Comparison of ENCODE assay signal across 20 mouse cellular contexts in the genomic region with DNA sequence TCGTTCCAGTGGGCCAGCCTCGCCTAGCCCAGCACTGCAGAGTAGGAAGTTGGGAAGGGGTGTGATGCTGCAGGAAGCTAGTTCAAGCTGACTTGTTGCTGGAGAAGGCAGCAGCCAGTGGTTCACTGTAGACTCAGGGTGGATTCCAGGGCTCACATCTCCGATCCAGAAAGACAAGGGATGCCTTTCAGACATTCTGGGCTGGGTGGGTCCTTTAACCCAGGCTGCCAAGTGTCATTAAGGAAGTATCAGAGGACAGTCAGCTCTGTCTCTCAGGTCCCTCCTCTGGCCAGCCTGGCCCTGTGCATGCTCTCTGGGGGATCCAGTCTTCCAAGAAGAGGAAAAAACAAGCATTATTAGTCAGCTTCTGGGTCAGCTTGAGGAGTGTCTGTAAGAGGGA. TPM values are rescaled to one million over a fixed set of nuclear protein-coding genes. Genes with fewer than 3 reads are reported as not detected.
DNase-seq lines count a peak whose midpoint lies in the region; ATAC-seq and TF ChIP-seq lines count a peak whose summit lies in the region.
"Had no signal": no experiment of that assay in that cellular context is flagged by ENCODE, and none has a peak within 500 bp of the region (broad histone marks: within the 10 kb centered on the region; RNA-seq: fewer than 3 reads in every experiment).

No protein-coding gene starts in this region.

- H3K4me3 ChIP-seq in heart, embryonic 10.5 days, result no peak overlapping the region
- no peak overlapping the region for H3K4me3 ChIP-seq in lung, postnatal 0 days (ENCODE audit: low read depth, low read length)
- H3K4me3 ChIP-seq: hindbrain, embryonic 15.5 days; intestine, embryonic 15.5 days; liver, embryonic 15.5 days had no signal

- H3K9me3 ChIP-seq in heart, embryonic 10.5 days, result no peaks in the 10 kb centered on the region
- H3K9me3 ChIP-seq in lung, postnatal 0 days (ENCODE audit: low read length), result no peaks in the 10 kb centered on the region
- H3K9me3 ChIP-seq: G1E; hindbrain, embryonic 15.5 days; intestine, embryonic 15.5 days; liver, embryonic 15.5 days had no signal

- H3K4me2 ChIP-seq in lung, postnatal 0 days (replicated peaks; ENCODE audit: low read depth, low read length), result no peak overlapping the region
- H3K4me2 ChIP-seq: hindbrain, embryonic 15.5 days; intestine, embryonic 15.5 days; liver, embryonic 15.5 days had no signal

- intact Hi-C loops in gastrocnemius, postnatal 36 days (cut with DNase I), result no loop called here

- H3K9ac ChIP-seq in lung, postnatal 0 days (replicated peaks; ENCODE audit: low read depth), result no peak overlapping the region
- H3K9ac ChIP-seq: hindbrain, embryonic 15.5 days; intestine, embryonic 15.5 days; liver, embryonic 15.5 days had no signal

- peak; percentile 97 for DNase-seq in heart, adult 11 months
- DNase-seq in heart, embryonic 10.5 days (ENCODE audit: low spot score), result no peak
- DNase-seq in lung, postnatal 0 days (ENCODE audit: low spot score), result no peak
- no peak for DNase-seq in lung, adult 18-20 months
- DNase-seq in gastrocnemius, postnatal 36 days, result peak; percentile 46 to 48
- peak; percentile 69 for DNase-seq in skeletal muscle tissue, adult 2 months (ENCODE audit: low read depth, low spot score)
- no peak for DNase-seq in frontal cortex, postnatal 25 days (ENCODE audit: low spot score in 2 of 2)
- DNase-seq: adrenal gland, postnatal 25 days; cerebellum, adult 18-20 months; cerebellum, postnatal 25 days; embryo, embryonic 11 days; lung, postnatal 4 days; thymus, postnatal 14 days had no signal

- H3K4me1 ChIP-seq in heart, embryonic 10.5 days, result peaks cover 36% of the 10 kb centered on the region
- H3K4me1 ChIP-seq in lung, postnatal 0 days (ENCODE audit: insufficient read depth, low read depth, low read length), result peaks cover 8% of the 10 kb centered on the region
- H3K4me1 ChIP-seq: hindbrain, embryonic 15.5 days; liver, embryonic 15.5 days had no signal

- WGBS in heart, embryonic 10.5 days, result 58% methylated on average over 3 of the region's 3 CpGs
- 63% methylated on average over 3 of the region's 3 CpGs for WGBS in lung, postnatal 0 days

- no peak for ATAC-seq in lung, postnatal 0 days
- ATAC-seq: forebrain, embryonic 16.5 days; intestine, embryonic 15.5 days; midbrain, embryonic 16.5 days had no signal

- no peak overlapping the region for H3K27ac ChIP-seq in heart, embryonic 10.5 days
- H3K27ac ChIP-seq in lung, postnatal 0 days (ENCODE audit: low read length), result no peak overlapping the region
- H3K27ac ChIP-seq: hindbrain, embryonic 15.5 days; intestine, embryonic 15.5 days; kidney, postnatal 0 days; liver, embryonic 15.5 days had no signal

- no peaks in the 10 kb centered on the region for H3K36me3 ChIP-seq in heart, embryonic 10.5 days
- H3K36me3 ChIP-seq in lung, postnatal 0 days (ENCODE audit: insufficient read depth, low read length), result no peaks in the 10 kb centered on the region
- H3K36me3 ChIP-seq: G1E; hindbrain, embryonic 15.5 days; intestine, embryonic 15.5 days; liver, embryonic 15.5 days had no signal

- TF ChIP-seq EP300 in lung, postnatal 0 days (IDR thresholded peaks at IDR 0.05), result no peak

- H3K27me3 ChIP-seq in heart, embryonic 10.5 days (ENCODE audit: insufficient read depth, poor library complexity, severe bottlenecking), result peaks cover 6% of the 10 kb centered on the region; the same call in 1 of the 2 replicates
- H3K27me3 ChIP-seq in lung, postnatal 0 days (replicated peaks; ENCODE audit: insufficient read depth, low read length), result no peaks in the 10 kb centered on the region
- H3K27me3 ChIP-seq: hindbrain, embryonic 15.5 days; intestine, embryonic 15.5 days; liver, embryonic 15.5 days had no signal

- TF ChIP-seq CTCF in lung, postnatal 0 days (IDR thresholded peaks at IDR 0.05), result peak; percentile 34

RNA-seq across cellular contexts. Expression of a gene that starts 26.5 kb away (rescaled TPM):
- polyA plus RNA-seq in heart, embryonic 10.5 days (2016; fragmentation: Nextera tagmentation; extraction: Ambion mirVana), result 1.3 and 1.8 TPM in 2 replicates
- polyA plus RNA-seq in lung, postnatal 0 days (2015; fragmentation: Nextera tagmentation; extraction: Ambion mirVana), result 0.98 and 1.5 TPM in 2 replicates
- total RNA-seq in gastrocnemius, postnatal 36 days (2021), result 1 to 10 TPM; 2.6 to 3.7 TPM
- polyA plus RNA-seq: G1E had no signal

Comparison
In these comparisons a context has a peak if more than half of its experiments do, and no peak if none do; other contexts are left out.
1. DNase-seq: peak in heart, adult 11 months (single experiment), gastrocnemius, postnatal 36 days (2 of 2) and skeletal muscle tissue, adult 2 months (single experiment); none in heart, embryonic 10.5 days (single experiment), lung, postnatal 0 days (single experiment), lung, adult 18-20 months (0 of 2) and frontal cortex, postnatal 25 days (0 of 2).